Mouse (Mus musculus): ENCODE measurements around the gene Olfr186. TPM values are rescaled to one million over a fixed set of nuclear protein-coding genes. Genes with fewer than 3 reads are reported as not detected.
"Not testable (repeated sequence)": the region's sequence is repeated elsewhere in the genome, so short reads cannot be mapped to it uniquely, and the experiment has no call there.

Olfr186 gene
- polyA plus RNA-seq (2012), result 0.03 TPM in 1 of 2 replicates, not detected in the other

DNA sequence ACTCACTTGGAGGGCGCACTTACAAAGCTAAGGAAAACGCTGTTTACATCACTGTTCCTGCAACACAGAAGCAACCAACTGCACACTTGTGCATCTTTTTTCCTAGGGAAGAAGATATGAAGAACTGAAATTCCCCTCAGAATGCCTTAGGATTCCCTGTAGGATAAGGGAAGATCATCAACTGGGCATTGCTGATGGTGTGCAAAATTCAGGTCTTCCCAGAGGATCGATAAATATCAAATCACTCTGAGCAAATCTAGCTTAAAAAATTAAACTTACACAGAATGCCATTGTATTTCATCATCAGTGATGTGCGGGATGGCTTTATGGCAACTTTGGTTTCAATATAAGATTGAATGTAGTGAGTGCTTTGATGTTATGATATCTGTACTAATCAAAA, at the start of gene Olfr186:
Olfr186 (minus strand) TSS at position 101 of the 400 bp plus-strand sequence.
- no peaks in the 10 kb centered on the region for H3K4me1 ChIP-seq (ENCODE audit: control insufficient read depth)
- H3K9me3 ChIP-seq (ENCODE audit: control insufficient read depth, low read length), result no peaks in the 10 kb centered on the region
- H3K4me3 ChIP-seq (replicated peaks), result no peak within 1 kb of the TSS
- TF ChIP-seq TAL1 (IDR thresholded peaks at IDR 0.05; ENCODE audit: low read length), result no peak
- no peak for TF ChIP-seq GATA1 (IDR thresholded peaks at IDR 0.05; ENCODE audit: low read length)
- H3K27me3 ChIP-seq (ENCODE audit: control insufficient read depth), result no peaks in the 10 kb centered on the region
- H3K36me3 ChIP-seq (ENCODE audit: control insufficient read depth), result no peaks in the 10 kb centered on the region

DNA sequence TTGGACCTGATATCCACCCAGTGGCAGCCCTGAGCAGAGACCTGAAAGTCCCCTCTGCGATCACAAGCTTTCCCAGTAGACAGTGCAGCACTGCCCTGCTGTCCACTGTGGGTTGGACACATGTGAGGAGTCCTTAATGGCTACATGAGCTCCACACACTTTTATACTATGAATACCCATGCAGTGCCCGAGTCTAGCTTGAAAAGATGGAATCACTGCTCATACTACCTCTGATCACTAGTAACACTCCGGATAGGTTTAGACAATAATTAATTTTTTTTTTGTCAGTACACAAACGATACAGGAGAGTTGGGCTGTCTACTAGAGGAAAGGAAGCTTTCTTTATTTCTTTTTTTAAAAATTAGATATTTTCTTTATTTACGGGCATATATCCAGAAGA, 47.8 kb upstream of the Olfr186 start, which contains the start of gene Olfr190:
Olfr190 (minus strand) TSS at position 101 of the 400 bp plus-strand sequence.
- no peaks in the 10 kb centered on the region for H3K27me3 ChIP-seq (ENCODE audit: control insufficient read depth)
- no peaks in the 10 kb centered on the region for H3K9me3 ChIP-seq (ENCODE audit: control insufficient read depth, low read length)

DNA sequence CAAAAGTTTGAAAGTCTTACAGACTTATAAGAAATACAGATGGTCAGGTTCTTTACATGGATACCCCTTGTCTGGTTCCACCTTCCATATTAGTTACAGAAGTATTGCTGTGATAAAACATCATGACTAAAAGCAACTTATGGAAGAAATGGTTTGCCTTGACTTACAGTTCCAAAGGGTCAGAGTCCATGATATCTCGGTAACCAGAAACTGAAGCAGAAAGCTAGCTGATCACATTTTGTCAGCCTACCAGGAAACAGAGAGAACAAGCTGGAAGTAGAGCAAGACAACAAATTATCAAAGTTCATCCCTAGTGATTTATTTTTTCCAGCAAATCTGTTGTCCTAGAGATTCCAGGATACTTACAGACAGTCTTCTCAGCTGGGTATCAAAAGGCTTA, 43.4 kb upstream of the Olfr186 start:
- Histone ChIP-seq H3K4me3 (replicated peaks) (no peak overlapping the region), H3K4me1 (ENCODE audit: control insufficient read depth) (no peaks in the 10 kb centered on the region), H3K27me3 (ENCODE audit: control insufficient read depth) (no peaks in the 10 kb centered on the region), H3K9me3 (ENCODE audit: control insufficient read depth, low read length) (no peaks in the 10 kb centered on the region), H3K36me3 (ENCODE audit: control insufficient read depth) (no peaks in the 10 kb centered on the region)
- no peak for TF ChIP-seq GATA1 (IDR thresholded peaks at IDR 0.05; ENCODE audit: low read length)
- no peak for TF ChIP-seq TAL1 (IDR thresholded peaks at IDR 0.05; ENCODE audit: low read length)

More for the DNA sequence above, 47.8 kb upstream of the Olfr186 start, which contains the start of gene Olfr190:
- Histone ChIP-seq H3K4me3 (replicated peaks) (no peak within 1 kb of the TSS), H3K4me1 (ENCODE audit: control insufficient read depth) (no peaks in the 10 kb centered on the region), H3K36me3 (ENCODE audit: control insufficient read depth) (no peaks in the 10 kb centered on the region)
- no peak for TF ChIP-seq TAL1 (IDR thresholded peaks at IDR 0.05; ENCODE audit: low read length)
- no peak for TF ChIP-seq GATA1 (IDR thresholded peaks at IDR 0.05; ENCODE audit: low read length)

DNA sequence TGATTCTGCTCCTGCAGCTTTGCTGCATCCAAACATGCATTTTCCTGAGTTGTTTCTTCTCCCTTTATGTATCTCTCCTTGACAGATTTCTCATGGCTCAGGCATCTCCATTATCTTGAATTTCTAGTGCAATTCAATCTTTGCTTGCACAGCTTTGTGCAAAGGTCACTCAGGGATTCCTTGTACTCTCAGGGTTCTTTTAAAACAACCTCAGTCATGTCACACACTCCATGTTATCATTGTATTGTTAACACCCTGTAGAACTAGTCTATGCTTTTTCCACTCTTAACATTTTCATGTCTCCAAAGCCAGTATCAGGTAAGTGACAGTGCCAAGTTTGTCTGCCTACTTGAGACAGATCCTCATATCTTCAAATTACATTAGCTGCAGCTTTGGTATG, 41.7 kb upstream of the Olfr186 start:
- no peaks in the 10 kb centered on the region for H3K4me1 ChIP-seq (ENCODE audit: control insufficient read depth)
- TF ChIP-seq TAL1 (IDR thresholded peaks at IDR 0.05; ENCODE audit: low read length), result no peak
- no peak for TF ChIP-seq GATA1 (IDR thresholded peaks at IDR 0.05; ENCODE audit: low read length)
- no peaks in the 10 kb centered on the region for H3K9me3 ChIP-seq (ENCODE audit: control insufficient read depth, low read length)
- H3K36me3 ChIP-seq (ENCODE audit: control insufficient read depth), result no peaks in the 10 kb centered on the region
- no peaks in the 10 kb centered on the region for H3K27me3 ChIP-seq (ENCODE audit: control insufficient read depth)
- no peak overlapping the region for H3K4me3 ChIP-seq (replicated peaks)

DNA sequence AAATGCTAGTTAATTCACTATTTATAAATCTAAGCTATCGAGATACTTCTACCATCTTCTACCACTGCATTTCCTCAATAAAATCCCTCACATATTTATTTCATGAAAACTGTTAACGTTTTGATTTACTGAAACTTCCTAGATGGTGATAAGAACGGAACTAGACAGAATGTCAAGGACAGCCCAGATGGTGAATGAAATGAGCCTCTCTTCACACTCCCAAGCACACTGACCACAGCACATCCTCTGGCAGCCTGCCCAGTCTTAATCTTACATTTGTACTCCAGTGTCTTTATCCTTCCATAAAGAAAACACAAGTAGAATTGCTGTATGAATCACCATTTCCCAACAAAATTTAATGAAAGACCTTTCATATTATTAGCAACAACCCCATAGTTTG, 32.3 kb upstream of the Olfr186 start:
- H3K27me3 ChIP-seq (ENCODE audit: control insufficient read depth); H3K4me3 ChIP-seq (replicated peaks); H3K9me3 ChIP-seq (ENCODE audit: control insufficient read depth, low read length); H3K36me3 ChIP-seq (ENCODE audit: control insufficient read depth); H3K4me1 ChIP-seq (ENCODE audit: control insufficient read depth): not testable (repeated sequence)

DNA sequence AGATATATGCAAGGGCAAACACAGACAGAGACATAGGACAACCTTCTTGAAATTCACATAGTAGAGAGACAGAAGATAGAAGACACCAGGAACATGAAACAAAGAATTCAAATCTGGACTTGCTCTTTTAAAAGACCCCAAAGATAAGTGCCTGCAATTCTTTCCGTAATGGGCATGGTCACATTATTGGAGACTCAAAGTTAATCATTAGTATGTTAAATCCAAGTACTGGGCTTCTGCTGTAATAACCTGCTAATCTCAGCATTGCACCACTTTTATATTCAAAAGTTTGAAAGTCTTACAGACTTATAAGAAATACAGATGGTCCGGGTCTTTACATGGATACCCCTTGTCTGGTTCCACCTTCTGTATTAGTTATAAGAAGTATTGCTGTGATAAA, 19.2 kb upstream of the Olfr186 start:
- not testable (repeated sequence) for H3K4me3 ChIP-seq (replicated peaks); H3K4me1 ChIP-seq (ENCODE audit: control insufficient read depth); H3K9me3 ChIP-seq (ENCODE audit: control insufficient read depth, low read length); H3K27me3 ChIP-seq (ENCODE audit: control insufficient read depth); H3K36me3 ChIP-seq (ENCODE audit: control insufficient read depth)

DNA sequence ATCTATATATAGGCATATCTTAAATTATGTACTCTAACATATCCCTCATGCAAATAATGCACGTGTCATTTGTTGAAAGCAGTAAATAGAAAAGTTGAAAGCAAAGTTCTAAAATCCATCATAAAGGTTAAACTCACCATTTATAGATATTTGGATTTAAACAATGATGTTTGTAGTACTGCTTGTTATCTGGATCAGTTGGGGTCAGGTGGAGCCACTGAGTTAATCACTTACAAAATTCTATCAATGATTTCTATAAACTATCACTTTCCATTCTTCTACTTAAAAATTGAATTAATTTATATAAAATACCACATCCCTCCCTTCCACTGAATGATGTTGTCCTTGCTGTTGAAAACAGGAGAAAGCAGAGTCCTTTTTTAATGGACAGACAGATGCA, 18.8 kb upstream of the Olfr186 start:
- TF ChIP-seq GATA1 (IDR thresholded peaks at IDR 0.05; ENCODE audit: low read length), result no peak
- Histone ChIP-seq H3K9me3 (ENCODE audit: control insufficient read depth, low read length) (0 out of 2 replicates have a peak, but pooled peaks cover 2% of the 10 kb centered on the region), H3K36me3 (ENCODE audit: control insufficient read depth) (no peaks in the 10 kb centered on the region), H3K27me3 (ENCODE audit: control insufficient read depth) (no peaks in the 10 kb centered on the region), H3K4me3 (replicated peaks) (no peak overlapping the region), H3K4me1 (ENCODE audit: control insufficient read depth) (no peaks in the 10 kb centered on the region)

DNA sequence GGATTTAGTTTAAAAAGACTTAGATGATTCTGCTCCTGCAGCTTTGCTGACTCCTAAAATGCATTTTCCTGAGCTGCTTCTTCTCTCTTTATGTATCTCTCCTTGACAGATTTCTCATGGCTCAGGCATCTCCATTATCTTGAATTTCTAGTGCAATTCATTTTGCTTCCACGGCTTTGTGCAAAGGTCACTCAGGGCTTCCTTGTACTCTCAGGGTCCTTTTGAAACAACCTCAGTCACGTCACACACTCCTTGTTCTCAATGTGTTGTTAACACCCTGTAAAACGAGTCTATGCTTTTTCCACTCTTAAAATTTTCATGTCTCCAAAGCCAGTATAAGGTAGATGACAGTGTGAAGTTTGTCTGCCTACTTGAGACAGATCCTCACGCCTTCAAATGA, 17.5 kb upstream of the Olfr186 start:
- Histone ChIP-seq H3K27me3 (ENCODE audit: control insufficient read depth) (no peaks in the 10 kb centered on the region), H3K36me3 (ENCODE audit: control insufficient read depth) (no peaks in the 10 kb centered on the region), H3K9me3 (ENCODE audit: control insufficient read depth, low read length) (0 out of 2 replicates have a peak, but pooled peaks cover 2% of the 10 kb centered on the region), H3K4me1 (ENCODE audit: control insufficient read depth) (no peaks in the 10 kb centered on the region), H3K4me3 (replicated peaks) (no peak overlapping the region)
- TF ChIP-seq GATA1 (IDR thresholded peaks at IDR 0.05; ENCODE audit: low read length) (no peak), TAL1 (IDR thresholded peaks at IDR 0.05; ENCODE audit: low read length) (no peak)

DNA sequence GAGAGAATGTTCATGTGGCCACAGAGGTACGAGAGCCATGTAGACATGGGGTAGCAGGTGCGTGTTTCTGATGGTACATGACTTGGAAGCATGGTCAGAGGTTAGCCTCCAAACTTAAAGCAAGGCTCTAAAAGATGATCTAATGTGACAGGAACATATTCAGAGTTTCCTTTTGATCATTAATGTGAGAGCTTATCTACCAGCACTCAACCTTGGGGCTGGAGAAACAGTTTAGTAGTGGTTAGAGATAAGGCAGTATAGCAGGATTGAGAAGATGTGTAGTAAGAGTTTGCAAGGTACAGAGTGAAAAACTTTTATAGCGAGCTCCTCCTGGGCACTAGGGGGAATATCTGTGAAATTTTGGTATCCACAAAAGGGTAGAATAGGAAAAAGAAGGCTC, 15.7 kb upstream of the Olfr186 start:
- H3K36me3 ChIP-seq (ENCODE audit: control insufficient read depth), result no peaks in the 10 kb centered on the region
- no peak overlapping the region for H3K4me3 ChIP-seq (replicated peaks)
- TF ChIP-seq TAL1 (IDR thresholded peaks at IDR 0.05; ENCODE audit: low read length) (no peak), GATA1 (IDR thresholded peaks at IDR 0.05; ENCODE audit: low read length) (no peak)
- no peaks in the 10 kb centered on the region for H3K4me1 ChIP-seq (ENCODE audit: control insufficient read depth)
- no peaks in the 10 kb centered on the region for H3K27me3 ChIP-seq (ENCODE audit: control insufficient read depth)
- peaks cover 4% of the 10 kb centered on the region; the same call in 1 of the 2 replicates for H3K9me3 ChIP-seq (ENCODE audit: control insufficient read depth, low read length)

DNA sequence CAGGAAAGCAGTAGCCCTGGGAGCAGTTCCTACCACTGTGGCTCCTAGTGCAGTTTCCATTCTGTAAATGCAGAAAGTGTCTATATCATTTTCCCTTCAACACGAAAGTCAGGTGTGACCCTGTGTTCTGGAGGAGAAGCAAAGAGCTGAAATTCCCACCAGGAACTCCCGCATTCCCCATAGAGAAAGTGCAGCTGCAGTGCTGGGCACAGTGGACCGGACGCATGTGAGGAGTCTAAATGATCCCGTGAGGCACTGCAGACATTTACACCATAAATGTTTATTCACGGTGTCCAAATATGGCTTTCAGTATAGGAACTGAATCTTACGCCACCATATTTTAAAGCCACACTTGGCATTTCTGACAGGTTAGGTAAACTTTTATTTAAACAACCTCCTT, 9.6 kb upstream of the Olfr186 start, which contains the start of gene Olfr187:
Olfr187 (minus strand) TSS at position 58 of the 400 bp plus-strand sequence.
- Histone ChIP-seq H3K4me3 (replicated peaks) (no peak within 1 kb of the TSS), H3K4me1 (ENCODE audit: control insufficient read depth) (no peaks in the 10 kb centered on the region), H3K27me3 (ENCODE audit: control insufficient read depth) (no peaks in the 10 kb centered on the region), H3K9me3 (ENCODE audit: control insufficient read depth, low read length) (peaks cover 15% of the 10 kb centered on the region), H3K36me3 (ENCODE audit: control insufficient read depth) (no peaks in the 10 kb centered on the region)
- no peak for TF ChIP-seq TAL1 (IDR thresholded peaks at IDR 0.05; ENCODE audit: low read length)
- no peak for TF ChIP-seq GATA1 (IDR thresholded peaks at IDR 0.05; ENCODE audit: low read length)

All from erythroblast, embryonic 14.5 days (primary cell).